Mouse (Mus musculus) heart, postnatal 0 days (tissue): ENCODE results near the gene Lrrc4. TPM values are rescaled to one million over a fixed set of nuclear protein-coding genes. Genes with fewer than 3 reads are reported as not detected.

Source experiments
- ATAC-seq: fragments of 200-750 bp; cut with Nextera tagmentation; 2 replicates; pipeline ENCODE4 v1.8.0; 2017; ENCODE audit warnings: low read depth, moderate number of reproducible peaks, moderate library complexity; ENCODE audit not compliant: insufficient read depth
- DNase-seq: peaks from one replicate; pipeline ENCODE4 v3.0.0-alpha.2; 2016; ENCODE audit warnings: low spot score
- H3K27ac ChIP-seq: fragments of 300-500 bp; sonication (generic); 2 replicates; pipeline ENCODE4 v1.5.1; 2014; ENCODE audit warnings: low read depth, mild to moderate bottlenecking
- H3K27me3 ChIP-seq: fragments of 300-500 bp; sonication (generic); 2 replicates; pipeline ENCODE4 v1.6.1; 2014; ENCODE audit warnings: low read length, mixed read lengths; ENCODE audit not compliant: control insufficient read depth, insufficient read depth
- H3K36me3 ChIP-seq: fragments of 300-500 bp; sonication (generic); replicated peaks from 2 replicates; pipeline ENCODE4 v1.6.1; 2014; ENCODE audit warnings: low read length, mixed read lengths; ENCODE audit not compliant: control insufficient read depth, insufficient read depth
- H3K4me1 ChIP-seq: fragments of 300-500 bp; sonication (generic); 2 replicates; pipeline ENCODE4 v1.6.1; 2014; ENCODE audit warnings: antibody characterized with exemption; ENCODE audit not compliant: control insufficient read depth, insufficient read depth
- H3K4me2 ChIP-seq: fragments of 300-500 bp; sonication (generic); 2 replicates; pipeline ENCODE4 v1.6.1; 2014; ENCODE audit warnings: low read depth, mild to moderate bottlenecking, low read length, moderate library complexity
- H3K4me3 ChIP-seq: fragments of 300-500 bp; sonication (generic); 2 replicates; pipeline ENCODE4 v1.5.1; 2014; ENCODE audit warnings: low read depth, low read length
- H3K9ac ChIP-seq: fragments of 300-500 bp; sonication (generic); replicated peaks from 2 replicates; pipeline ENCODE4 v1.6.1; 2014; ENCODE audit warnings: low read depth, low read length, mixed read lengths
- H3K9me3 ChIP-seq: fragments of 300-500 bp; sonication (generic); replicated peaks from 2 replicates; pipeline ENCODE4 v1.6.1; 2016; ENCODE audit warnings: low read length; ENCODE audit not compliant: control insufficient read depth
- CTCF ChIP-seq: IDR thresholded peaks from 2 replicates; pipeline ENCODE4 v1.5.1; 2016; ENCODE audit warnings: antibody characterized with exemption, control low read depth, low read depth
- EP300 ChIP-seq: IDR thresholded peaks from 2 replicates; pipeline ENCODE4 v1.6.1; 2016; ENCODE audit warnings: antibody characterized with exemption, low read depth
- whole genome bisulfite sequencing: fragments of 180-500 bp; shearing (Covaris S2); extraction: QIAGEN DNeasy Blood & Tissue Kit; methylation state at CpG from one replicate; pipeline ENCODE4 v1.1.7; 2014; 5-methylcytosine and 5-hydroxymethylcytosine counted together
- polyA plus RNA-seq: library from polyadenylated mRNA; unstranded; fragments of >200 nt; fragmentation: Nextera tagmentation; extraction: Ambion mirVana; gene quantifications from 2 replicates; pipeline ENCODE4 v1.2.1, GENCODE M21; 2015
- total RNA-seq: library from RNA; depleted of rRNA; stranded (reverse); fragments of >200 nt; gene quantifications from 2 replicates; pipeline ENCODE4 v1.2.3, GENCODE M21; 2014; ENCODE audit warnings: low replicate concordance

The Lrrc4 gene
- total and polyA plus RNA-seq, 2 experiments from 2014 or later = 0.12 to 1.8 TPM

DNA sequence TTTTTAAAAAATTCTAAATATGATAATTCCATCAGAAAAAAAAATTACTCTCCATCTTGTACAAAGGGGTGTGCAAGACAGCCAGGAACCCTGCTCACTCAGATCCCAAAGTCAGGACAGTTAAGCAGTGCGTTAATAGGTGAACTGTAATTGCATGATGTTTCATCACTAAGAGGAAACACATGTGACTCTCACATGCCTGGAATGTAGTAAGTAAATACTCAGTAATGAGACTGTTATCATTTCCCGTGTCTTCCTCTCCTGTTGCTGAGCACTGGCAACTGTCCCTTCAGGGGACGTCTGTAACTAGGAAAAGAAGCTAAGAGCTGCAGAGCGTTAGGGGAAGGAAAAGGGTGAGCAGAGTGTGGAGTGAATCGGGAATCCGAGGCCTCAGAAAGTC, 126.9 kb downstream of the Lrrc4 start:
- H3K9ac ChIP-seq = no peak overlapping the region
- no peaks in the 10 kb centered on the region for H3K9me3 ChIP-seq
- WGBS = 31% methylated on average over 6 of the region's 6 CpGs
- no peak; the same call in 1 of the 2 replicates for ATAC-seq
- no peak for TF ChIP-seq CTCF
- no peak for TF ChIP-seq EP300
- H3K4me1 ChIP-seq = peaks cover 33% of the 10 kb centered on the region
- no peak overlapping the region for H3K4me2 ChIP-seq
- no peaks in the 10 kb centered on the region for H3K27me3 ChIP-seq
- H3K4me3 ChIP-seq = no peak overlapping the region
- H3K36me3 ChIP-seq = 0 out of 2 replicates have a peak, but pooled peaks cover 8% of the 10 kb centered on the region
- H3K27ac ChIP-seq = no peak overlapping the region
- DNase-seq = peak; percentile 39

GRCm38 (mm10) chr6:28697214-28697613, 134.3 kb downstream of the Lrrc4 start:
- DNase-seq (no peak), ATAC-seq (no peak)
- H3K36me3 ChIP-seq = no peaks in the 10 kb centered on the region
- no peak overlapping the region for H3K9ac ChIP-seq
- no peak overlapping the region for H3K4me3 ChIP-seq
- H3K4me2 ChIP-seq = no peak overlapping the region
- H3K9me3 ChIP-seq = no peaks in the 10 kb centered on the region
- 89% methylated on average over 3 of the region's 3 CpGs for WGBS
- no peak overlapping the region for H3K27ac ChIP-seq
- TF ChIP-seq EP300 = no peak
- no peak for TF ChIP-seq CTCF
- no peaks in the 10 kb centered on the region for H3K27me3 ChIP-seq
- no peaks in the 10 kb centered on the region for H3K4me1 ChIP-seq

GRCm38 (mm10) chr6:28692659-28693058, 138.9 kb downstream of the Lrrc4 start:
- Histone ChIP-seq H3K4me1 (no peaks in the 10 kb centered on the region), H3K36me3 (no peaks in the 10 kb centered on the region), H3K27me3 (no peaks in the 10 kb centered on the region), H3K4me3 (no peak overlapping the region), H3K4me2 (no peak overlapping the region), H3K27ac (no peak overlapping the region), H3K9me3 (no peaks in the 10 kb centered on the region), H3K9ac (no peak overlapping the region)
- no peak for ATAC-seq
- no peak for DNase-seq
- TF ChIP-seq EP300 = no peak
- no peak for TF ChIP-seq CTCF

- Histone ChIP-seq H3K9ac (no peak overlapping the region), H3K4me3 (no peak overlapping the region), H3K27me3 (no peaks in the 10 kb centered on the region), H3K9me3 (no peaks in the 10 kb centered on the region), H3K4me2 (no peak overlapping the region), H3K36me3 (no peaks in the 10 kb centered on the region), H3K27ac (no peak overlapping the region), H3K4me1 (peaks cover under 1% of the 10 kb centered on the region; the same call in 1 of the 2 replicates)
- ATAC-seq = no peak
- TF ChIP-seq CTCF = no peak
- no peak for TF ChIP-seq EP300
- DNase-seq = no peak
- WGBS = 73% methylated on average over 5 of the region's 5 CpGs
Measured at GRCm38 (mm10) chr6:28687776-28688175, 143.8 kb downstream of the Lrrc4 start.

- 39% methylated on average over 5 of the region's 5 CpGs for WGBS
- no peak for TF ChIP-seq CTCF
- no peak for TF ChIP-seq EP300
- Histone ChIP-seq H3K4me3 (no peak overlapping the region), H3K4me1 (peaks cover 19% of the 10 kb centered on the region), H3K4me2 (no peak overlapping the region), H3K9me3 (no peaks in the 10 kb centered on the region), H3K27ac (no peak overlapping the region), H3K36me3 (no peaks in the 10 kb centered on the region), H3K9ac (no peak overlapping the region), H3K27me3 (no peaks in the 10 kb centered on the region)
- DNase-seq (no peak), ATAC-seq (no peak)
Measured at GRCm38 (mm10) chr6:28685745-28686144, 145.8 kb downstream of the Lrrc4 start.

DNA sequence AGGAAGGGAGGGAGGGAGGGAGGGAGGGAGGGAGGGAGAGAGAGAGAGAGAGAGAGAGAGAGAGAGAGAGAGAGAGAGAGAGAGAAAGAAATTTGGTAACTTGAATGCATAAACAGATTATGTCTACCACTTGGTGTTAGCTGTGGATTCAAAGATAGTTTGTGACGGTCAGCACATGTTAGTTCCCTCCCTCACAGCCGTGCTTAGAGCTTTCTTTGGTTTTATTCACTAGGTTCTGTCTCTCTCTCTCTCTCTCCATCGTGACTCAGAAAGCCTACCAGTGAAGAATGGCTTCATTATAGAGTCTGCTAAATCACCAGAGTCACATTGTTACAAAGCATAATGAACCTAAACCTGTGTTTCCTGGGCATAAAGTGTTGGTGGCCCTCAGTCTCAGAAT, 146.5 kb downstream of the Lrrc4 start:
- Histone ChIP-seq H3K4me3 (no peak overlapping the region), H3K4me1 (peaks cover 24% of the 10 kb centered on the region), H3K27ac (no peak overlapping the region), H3K27me3 (no peaks in the 10 kb centered on the region), H3K9ac (no peak overlapping the region), H3K9me3 (no peaks in the 10 kb centered on the region), H3K4me2 (no peak overlapping the region), H3K36me3 (no peaks in the 10 kb centered on the region)
- WGBS = 87% methylated on average over 3 of the region's 3 CpGs
- DNase-seq = no peak
- ATAC-seq = no peak
- no peak for TF ChIP-seq EP300
- TF ChIP-seq CTCF = no peak
